Mouse (Mus musculus) lung, postnatal 14 days (tissue): ENCODE results near the gene Cep55.

ENCODE experiments used
- DNase-seq: peaks from one replicate; pipeline ENCODE4 v3.0.0; 2021

Gene Cep55

GRCm38 (mm10) chr19:38109506-38110242 is 54.9 kb downstream of the Cep55 start:
- no peak for DNase-seq

GRCm38 (mm10) chr19:38111056-38111455 is 56.2 kb downstream of the Cep55 start:
- no peak for DNase-seq

- DNase-seq, result no peak
Observed at GRCm38 (mm10) chr19:38112575-38112974, 57.8 kb downstream of the Cep55 start.

- DNase-seq, result no peak
Observed at GRCm38 (mm10) chr19:38114834-38115491, 60.2 kb downstream of the Cep55 start.

GRCm38 (mm10) chr19:38120123-38120760 is 65.4 kb downstream of the Cep55 start:
- no peak for DNase-seq

- no peak for DNase-seq
Observed at GRCm38 (mm10) chr19:38123921-38124320, 69.1 kb downstream of the Cep55 start.
